Mouse (Mus musculus) frontal cortex, postnatal 14 days (tissue): ENCODE measurements around the gene Mafk.

ENCODE experiments used
- DNase-seq, 2 experiments: peaks; one replicate each; pipeline ENCODE4 v3.0.0; 2022; ENCODE audit warnings: low spot score in 2 of 2

Gene Mafk

GRCm38 (mm10) chr5:139796900-139797299 lies 5.6 kb downstream of the Mafk start:
- peak in 1 of 2 experiments; percentile 44 for DNase-seq

- peak; percentile 74 to 81 for DNase-seq
Observed at GRCm38 (mm10) chr5:139797473-139798167, 6.3 kb downstream of the Mafk start.

GRCm38 (mm10) chr5:139798168-139798900 lies 7.0 kb downstream of the Mafk start:
- DNase-seq, result no peak

- DNase-seq, result no peak
Observed at GRCm38 (mm10) chr5:139799041-139799440, 7.7 kb downstream of the Mafk start.

DNA sequence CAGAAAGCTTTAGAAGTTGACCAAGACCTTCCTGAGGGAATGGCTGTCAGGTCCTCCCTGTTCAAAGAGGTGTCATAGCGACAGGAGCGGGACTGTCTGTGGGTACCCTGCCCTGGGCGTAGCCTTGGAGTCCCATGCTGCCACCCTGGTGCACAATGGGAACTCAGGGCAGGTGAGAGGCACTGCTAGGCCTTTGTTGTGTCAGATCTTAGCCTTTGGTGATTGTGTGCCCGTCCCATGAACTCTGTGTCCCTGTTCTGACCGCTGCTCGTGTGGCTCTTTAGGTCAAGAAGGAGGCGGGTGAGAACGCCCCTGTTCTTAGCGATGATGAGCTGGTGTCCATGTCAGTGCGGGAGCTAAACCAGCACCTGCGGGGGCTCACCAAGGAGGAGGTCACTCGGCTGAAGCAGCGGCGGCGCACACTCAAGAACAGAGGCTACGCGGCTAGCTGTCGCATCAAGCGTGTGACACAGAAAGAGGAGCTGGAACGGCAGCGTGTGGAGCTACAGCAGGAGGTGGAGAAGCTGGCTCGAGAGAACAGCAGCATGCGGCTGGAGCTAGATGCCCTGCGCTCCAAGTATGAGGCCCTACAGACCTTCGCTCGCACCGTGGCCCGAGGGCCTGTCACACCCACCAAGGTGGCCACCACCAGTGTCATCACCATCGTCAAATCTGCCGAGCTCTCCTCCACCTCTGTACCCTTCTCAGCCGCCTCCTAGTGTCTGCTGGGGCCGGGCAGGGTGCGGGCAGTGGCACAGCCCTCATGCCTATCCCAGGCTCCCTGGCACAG lies 8.7 kb downstream of the Mafk start:
- no peak for DNase-seq

DNA sequence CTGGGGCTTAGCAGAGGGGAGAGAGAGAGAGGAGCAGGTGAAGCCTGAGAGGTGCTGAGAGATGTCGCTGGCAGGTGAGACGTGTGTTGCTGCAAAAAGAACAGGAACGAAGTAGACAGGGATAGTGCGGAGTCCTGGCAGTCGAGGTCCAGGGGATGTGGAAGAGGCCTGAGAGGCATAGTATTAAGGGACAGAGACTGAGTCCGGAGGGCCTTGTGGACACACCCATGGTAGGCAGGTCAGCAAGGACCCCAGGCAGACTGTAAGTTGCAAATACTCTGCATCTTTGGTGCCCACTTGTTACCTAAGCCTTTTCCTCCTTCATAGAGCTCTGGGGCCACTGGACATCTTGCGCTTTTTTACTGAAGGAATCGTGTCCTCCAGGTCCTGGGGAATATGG lies 9.9 kb downstream of the Mafk start:
- no peak for DNase-seq

- no peak for DNase-seq
Observed at GRCm38 (mm10) chr5:139801880-139802279, 10.6 kb downstream of the Mafk start.

DNA sequence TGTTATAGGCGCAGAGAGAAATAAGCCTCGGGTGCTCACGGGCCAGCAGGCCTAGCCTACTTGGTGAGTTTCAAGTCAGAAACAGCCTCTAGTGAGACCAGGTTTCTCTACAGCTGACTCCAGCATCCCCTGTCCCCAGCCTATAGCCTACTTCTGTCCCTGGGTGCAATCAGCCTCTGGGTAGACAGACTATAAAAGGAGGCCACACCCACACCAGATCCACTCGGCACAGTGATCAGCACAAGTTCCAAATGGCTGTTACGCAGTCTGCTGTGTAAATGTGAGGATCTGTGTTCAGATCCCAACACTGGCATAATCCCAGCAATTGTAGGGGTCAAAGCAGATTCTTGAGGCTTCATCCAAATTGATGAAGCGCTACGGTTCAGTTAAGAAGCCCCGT lies 11.9 kb downstream of the Mafk start:
- DNase-seq, result no peak

GRCm38 (mm10) chr5:139803601-139804102 lies 12.3 kb downstream of the Mafk start:
- DNase-seq, result no peak

- no peak for DNase-seq
Observed at GRCm38 (mm10) chr5:139804107-139804551, 12.8 kb downstream of the Mafk start.

- no peak for DNase-seq
Observed at GRCm38 (mm10) chr5:139804573-139805111, 13.3 kb downstream of the Mafk start.

GRCm38 (mm10) chr5:139805924-139806323 lies 14.6 kb downstream of the Mafk start:
- no peak for DNase-seq

GRCm38 (mm10) chr5:139809397-139809796 lies 18.1 kb downstream of the Mafk start:
- DNase-seq, result no peak

- no peak for DNase-seq
Observed at GRCm38 (mm10) chr5:139811677-139812397, 20.5 kb downstream of the Mafk start.

- no peak for DNase-seq
Observed at GRCm38 (mm10) chr5:139812398-139813125, 21.2 kb downstream of the Mafk start.

- no peak for DNase-seq
Observed at GRCm38 (mm10) chr5:139813126-139813490, 21.8 kb downstream of the Mafk start.

- DNase-seq, result no peak
Observed at GRCm38 (mm10) chr5:139813963-139814381, 22.7 kb downstream of the Mafk start.

DNA sequence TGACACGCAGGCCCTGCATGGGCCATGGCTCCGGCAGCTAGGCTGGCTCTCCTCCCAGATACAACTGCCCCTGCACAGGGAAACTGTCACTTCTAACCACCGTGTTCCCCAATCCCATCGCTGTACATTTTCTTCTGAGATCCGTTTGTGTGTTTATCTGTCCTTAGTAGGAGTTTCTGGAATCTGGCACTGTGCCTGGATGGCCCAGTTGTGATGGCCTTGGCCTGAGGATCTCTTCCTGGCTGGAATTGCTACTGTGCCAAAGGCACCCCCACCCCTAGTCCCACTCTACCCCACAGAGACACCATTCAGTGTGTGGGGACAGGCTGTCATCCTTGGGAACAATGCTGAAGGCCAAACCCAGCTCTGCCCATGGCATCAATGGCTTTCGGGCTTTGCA lies 24.7 kb downstream of the Mafk start:
- no peak for DNase-seq

DNA sequence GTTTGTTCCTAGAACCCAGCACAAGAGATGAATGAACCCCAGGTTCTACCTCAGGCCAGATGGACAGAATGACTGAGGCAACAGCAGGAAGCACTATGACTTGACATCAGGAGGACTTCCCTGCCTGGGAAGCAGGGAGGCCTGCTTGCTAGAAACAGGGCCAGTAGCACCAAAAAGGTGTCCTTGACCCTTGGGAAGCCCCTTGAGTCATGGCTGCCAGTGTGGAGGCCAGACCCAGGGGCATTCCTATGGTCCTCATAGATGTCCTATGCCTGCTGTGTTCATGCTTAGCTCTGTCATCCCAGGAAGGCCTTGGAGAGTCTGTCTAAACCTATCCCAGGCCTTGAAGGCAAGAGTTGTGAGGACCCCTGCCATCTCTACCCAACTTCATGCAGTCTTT lies 25.1 kb downstream of the Mafk start:
- DNase-seq, result no peak

DNA sequence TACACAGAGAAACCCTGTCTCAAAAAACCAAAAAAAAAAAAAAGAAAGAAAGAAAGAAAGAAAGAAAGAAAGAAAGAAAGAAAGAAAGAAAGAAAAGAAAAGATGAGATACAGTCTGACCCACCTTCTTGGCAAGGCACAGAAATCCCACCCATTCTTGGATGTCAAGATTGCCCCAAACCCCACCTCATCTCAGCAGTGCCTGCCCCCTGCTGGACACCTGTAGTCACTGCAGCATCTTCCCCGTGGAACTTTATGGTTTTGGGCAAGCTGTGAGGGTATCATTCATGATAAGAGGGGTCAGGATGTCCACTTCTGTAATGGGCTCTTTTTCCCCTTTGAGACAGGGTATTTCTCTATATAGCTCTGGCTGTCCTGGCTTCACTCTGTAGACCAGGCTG lies 26.0 kb downstream of the Mafk start:
- no peak for DNase-seq

- DNase-seq, result no peak
Observed at GRCm38 (mm10) chr5:139818056-139818455, 26.7 kb downstream of the Mafk start.
